Mouse (Mus musculus) cortical plate, adult 2 months (tissue): ENCODE measurements around the gene Lgals12. TPM values are rescaled to one million over a fixed set of nuclear protein-coding genes. Genes with fewer than 3 reads are reported as not detected.
A peak's percentile ranks its signal among the peaks of the same experiment; 100 is the strongest.

Experiments used
- H3K27ac ChIP-seq: fragments of 200-500 bp; 2 replicates; pipeline ENCODE4 v1.5.1; 2012; ENCODE audit warnings: low read length, control low read depth, inconsistent platforms; ENCODE audit not compliant: insufficient read depth
- H3K4me1 ChIP-seq: fragments of 200-500 bp; 2 replicates; pipeline ENCODE4 v1.6.1; 2011; ENCODE audit warnings: low read length; ENCODE audit not compliant: control insufficient read depth, insufficient read depth
- H3K4me3 ChIP-seq: fragments of 200-500 bp; 2 replicates; pipeline ENCODE4 v1.5.1; 2011; ENCODE audit warnings: mild to moderate bottlenecking, low read length, control low read depth; ENCODE audit not compliant: insufficient read depth
- CTCF ChIP-seq: fragments of 200-500 bp; IDR thresholded peaks from 2 replicates; pipeline ENCODE4 v1.5.1; 2011; ENCODE audit warnings: mild to moderate bottlenecking, control low read depth, low read length; ENCODE audit not compliant: insufficient read depth; ENCODE audit errors: extremely low read depth
- POLR2A ChIP-seq: fragments of 200-500 bp; IDR thresholded peaks from 2 replicates; pipeline ENCODE4 v1.6.1; 2011; ENCODE audit warnings: mild to moderate bottlenecking, low read length, control low read depth; ENCODE audit not compliant: insufficient read depth; ENCODE audit errors: extremely low read depth
- polyA plus RNA-seq: library from polyadenylated mRNA; depleted of rRNA; stranded (reverse); fragments of >200 nt; gene quantifications from 2 replicates; pipeline ENCODE4 v1.2.3, GENCODE M21; 2012

The Lgals12 gene
- polyA plus RNA-seq, 1 experiment, result 0.79 TPM

- H3K4me3 ChIP-seq, result no peak overlapping the region
- TF ChIP-seq POLR2A (no peak), CTCF (no peak)
These were observed 42.5 kb downstream of the Lgals12 start for GRCm38 (mm10) chr19:7564457-7564856.

GRCm38 (mm10) chr19:7563676-7564075, 43.3 kb downstream of the Lgals12 start:
- no peak overlapping the region for H3K27ac ChIP-seq
- H3K4me1 ChIP-seq, result peaks cover 4% of the 10 kb centered on the region
- H3K4me3 ChIP-seq, result no peak overlapping the region
- TF ChIP-seq CTCF, result no peak
- TF ChIP-seq POLR2A, result no peak

More at GRCm38 (mm10) chr19:7564457-7564856, 42.5 kb downstream of the Lgals12 start:
- no peak overlapping the region for H3K27ac ChIP-seq
- H3K4me1 ChIP-seq, result peaks cover 4% of the 10 kb centered on the region

- Histone ChIP-seq H3K27ac (no peak overlapping the region), H3K4me3 (no peak overlapping the region), H3K4me1 (no peaks in the 10 kb centered on the region; the same call in none of the 2 replicates)
- TF ChIP-seq CTCF (no peak), POLR2A (no peak)
These were observed 44.3 kb downstream of the Lgals12 start for GRCm38 (mm10) chr19:7562601-7563129.

GRCm38 (mm10) chr19:7561456-7561855, 45.5 kb downstream of the Lgals12 start:
- TF ChIP-seq POLR2A (no peak), CTCF (no peak)
- H3K4me1 ChIP-seq, result no peaks in the 10 kb centered on the region; the same call in 1 of the 2 replicates
- H3K27ac ChIP-seq, result no peak overlapping the region
- H3K4me3 ChIP-seq, result no peak overlapping the region

- Histone ChIP-seq H3K4me3 (no peak overlapping the region), H3K27ac (no peak overlapping the region), H3K4me1 (no peaks in the 10 kb centered on the region)
- TF ChIP-seq POLR2A (no peak), CTCF (no peak)
These were observed 47.0 kb downstream of the Lgals12 start for GRCm38 (mm10) chr19:7559986-7560385.

GRCm38 (mm10) chr19:7558675-7559074, 48.3 kb downstream of the Lgals12 start:
- TF ChIP-seq CTCF (no peak), POLR2A (no peak)
- peak overlapping the region; percentile 37 for H3K4me3 ChIP-seq
- H3K27ac ChIP-seq, result peak overlapping the region; percentile 49; the same call in 1 of the 2 replicates
- no peaks in the 10 kb centered on the region for H3K4me1 ChIP-seq

GRCm38 (mm10) chr19:7557844-7558243, 49.1 kb downstream of the Lgals12 start:
- no peak for TF ChIP-seq CTCF
- TF ChIP-seq POLR2A, result no peak
- Histone ChIP-seq H3K27ac (peak overlapping the region; percentile 18; the same call in 1 of the 2 replicates), H3K4me1 (no peaks in the 10 kb centered on the region), H3K4me3 (peak overlapping the region; percentile 37)

GRCm38 (mm10) chr19:7557328-7557822, 49.6 kb downstream of the Lgals12 start, which contains the start of gene Pla2g16:
Pla2g16 (plus strand) TSS chr19:7557459.
- TF ChIP-seq POLR2A, result 0 out of 2 replicates have a peak, but pooled peaks have one; percentile 36
- TF ChIP-seq CTCF, result no peak
- no peaks in the 10 kb centered on the region for H3K4me1 ChIP-seq
- peak within 1 kb of the TSS; percentile 37 for H3K4me3 ChIP-seq
- peak within 1 kb of the TSS; percentile 49; the same call in 1 of the 2 replicates for H3K27ac ChIP-seq

GRCm38 (mm10) chr19:7556641-7557040, 50.4 kb downstream of the Lgals12 start:
- Histone ChIP-seq H3K27ac (no peak overlapping the region), H3K4me3 (no peak overlapping the region), H3K4me1 (no peaks in the 10 kb centered on the region)
- TF ChIP-seq POLR2A (no peak), CTCF (no peak)

GRCm38 (mm10) chr19:7554881-7555280, 52.1 kb downstream of the Lgals12 start:
- H3K4me1 ChIP-seq, result no peaks in the 10 kb centered on the region
- no peak for TF ChIP-seq CTCF
- TF ChIP-seq POLR2A, result no peak
- H3K4me3 ChIP-seq, result no peak overlapping the region
- no peak overlapping the region for H3K27ac ChIP-seq
